Mouse (Mus musculus): ENCODE results near the gene Olfr967. TPM values are rescaled to one million over a fixed set of nuclear protein-coding genes. Genes with fewer than 3 reads are reported as not detected.
"Not testable (repeated sequence)": the region's sequence is repeated elsewhere in the genome, so short reads cannot be mapped to it uniquely, and the experiment has no call there.

Gene Olfr967
- polyA plus RNA-seq (2015; fragmentation: Nextera tagmentation; extraction: Ambion mirVana) = not detected in 2 replicates

GRCm38 (mm10) chr9:39745949-39746348 is at the start of gene Olfr967:
TSS of gene Olfr967 (plus strand) at chr9:39746249.
- Histone ChIP-seq H3K4me1 (no peaks in the 10 kb centered on the region), H3K9ac (no peak within 1 kb of the TSS), H3K4me2 (no peak within 1 kb of the TSS), H3K36me3 (no peaks in the 10 kb centered on the region), H3K4me3 (no peak within 1 kb of the TSS), H3K9me3 (no peaks in the 10 kb centered on the region), H3K27ac (no peak within 1 kb of the TSS), H3K27me3 (no peaks in the 10 kb centered on the region)
- no peak for ATAC-seq (ENCODE audit: borderline replicate concordance, extremely low read depth, low FRiP score, low TSS enrichment)

- H3K4me1 ChIP-seq; H3K9me3 ChIP-seq; H3K4me3 ChIP-seq; H3K9ac ChIP-seq; H3K27me3 ChIP-seq; H3K36me3 ChIP-seq; H3K4me2 ChIP-seq; ATAC-seq (ENCODE audit: borderline replicate concordance, extremely low read depth, low FRiP score, low TSS enrichment); H3K27ac ChIP-seq: not testable (repeated sequence)
- 86% methylated on average over 8 of the region's 8 CpGs for WGBS
These were observed 44.9 kb upstream of the Olfr967 start for GRCm38 (mm10) chr9:39701123-39701522.

GRCm38 (mm10) chr9:39707017-39707416 is 39.0 kb upstream of the Olfr967 start, which contains the start of gene Olfr149:
TSS of gene Olfr149 (minus strand) at chr9:39707117.
- Histone ChIP-seq H3K4me1 (0 out of 2 replicates have a peak, but pooled peaks cover 3% of the 10 kb centered on the region), H3K27me3 (no peaks in the 10 kb centered on the region), H3K9me3 (no peaks in the 10 kb centered on the region), H3K4me2 (no peak within 1 kb of the TSS), H3K27ac (no peak within 1 kb of the TSS), H3K9ac (no peak within 1 kb of the TSS), H3K36me3 (no peaks in the 10 kb centered on the region), H3K4me3 (no peak within 1 kb of the TSS)
- no peak for ATAC-seq (ENCODE audit: borderline replicate concordance, extremely low read depth, low FRiP score, low TSS enrichment)

- H3K27ac ChIP-seq = no peak overlapping the region
- WGBS = 37% methylated on average over 3 of the region's 3 CpGs
- no peak overlapping the region for H3K9ac ChIP-seq
- H3K4me2 ChIP-seq = no peak overlapping the region
- no peaks in the 10 kb centered on the region for H3K9me3 ChIP-seq
- H3K27me3 ChIP-seq = no peaks in the 10 kb centered on the region
- no peak overlapping the region for H3K4me3 ChIP-seq
- ATAC-seq (ENCODE audit: borderline replicate concordance, extremely low read depth, low FRiP score, low TSS enrichment) = peak; percentile 64; the same call in 1 of the 2 replicates
- H3K36me3 ChIP-seq = no peaks in the 10 kb centered on the region
- H3K4me1 ChIP-seq = 0 out of 2 replicates have a peak, but pooled peaks cover 3% of the 10 kb centered on the region
These were observed 37.1 kb upstream of the Olfr967 start for GRCm38 (mm10) chr9:39708958-39709357.

- Histone ChIP-seq H3K4me2 (no peak within 1 kb of the TSS), H3K4me1 (0 out of 2 replicates have a peak, but pooled peaks cover 3% of the 10 kb centered on the region), H3K27me3 (no peaks in the 10 kb centered on the region), H3K9me3 (no peaks in the 10 kb centered on the region), H3K9ac (no peak within 1 kb of the TSS), H3K4me3 (no peak within 1 kb of the TSS), H3K27ac (no peak within 1 kb of the TSS), H3K36me3 (no peaks in the 10 kb centered on the region)
- no peak for ATAC-seq (ENCODE audit: borderline replicate concordance, extremely low read depth, low FRiP score, low TSS enrichment)
These were observed 35.0 kb upstream of the Olfr967 start, which contains the start of gene Olfr965 for GRCm38 (mm10) chr9:39711053-39711452. TSS of gene Olfr965 (plus strand) at chr9:39711353.

- H3K4me2 ChIP-seq = no peak within 1 kb of the TSS
- no peaks in the 10 kb centered on the region for H3K9me3 ChIP-seq
- no peak within 1 kb of the TSS for H3K9ac ChIP-seq
- ATAC-seq (ENCODE audit: borderline replicate concordance, extremely low read depth, low FRiP score, low TSS enrichment) = no peak
- H3K4me1 ChIP-seq = no peaks in the 10 kb centered on the region
- no peak within 1 kb of the TSS for H3K4me3 ChIP-seq
- H3K36me3 ChIP-seq = no peaks in the 10 kb centered on the region
- H3K27ac ChIP-seq = no peak within 1 kb of the TSS
- no peaks in the 10 kb centered on the region for H3K27me3 ChIP-seq
These were observed 15.4 kb upstream of the Olfr967 start, which contains the start of gene Olfr150 for GRCm38 (mm10) chr9:39730678-39731077. TSS of gene Olfr150 (plus strand) at chr9:39730978.

- no peak overlapping the region for H3K4me3 ChIP-seq
- no peak overlapping the region for H3K9ac ChIP-seq
- no peaks in the 10 kb centered on the region for H3K36me3 ChIP-seq
- no peaks in the 10 kb centered on the region for H3K27me3 ChIP-seq
- no peak for ATAC-seq (ENCODE audit: borderline replicate concordance, extremely low read depth, low FRiP score, low TSS enrichment)
- H3K27ac ChIP-seq = no peak overlapping the region
- 81% methylated on average over 1 of the region's 1 CpGs for WGBS
- no peaks in the 10 kb centered on the region for H3K4me1 ChIP-seq
- H3K9me3 ChIP-seq = no peaks in the 10 kb centered on the region
- no peak overlapping the region for H3K4me2 ChIP-seq
These were observed 5.3 kb upstream of the Olfr967 start for GRCm38 (mm10) chr9:39740741-39741140.

GRCm38 (mm10) chr9:39746428-39746827 is 379 bp downstream of the Olfr967 start:
- Histone ChIP-seq H3K4me1 (no peaks in the 10 kb centered on the region), H3K9ac (no peak overlapping the region), H3K27ac (no peak overlapping the region), H3K36me3 (no peaks in the 10 kb centered on the region), H3K4me3 (no peak overlapping the region), H3K4me2 (no peak overlapping the region), H3K27me3 (no peaks in the 10 kb centered on the region), H3K9me3 (no peaks in the 10 kb centered on the region)
- ATAC-seq (ENCODE audit: borderline replicate concordance, extremely low read depth, low FRiP score, low TSS enrichment) = no peak
- 85% methylated on average over 1 of the region's 1 CpGs for WGBS

GRCm38 (mm10) chr9:39783153-39783552 is 37.1 kb downstream of the Olfr967 start, which contains the start of gene Olfr968:
TSS of gene Olfr968 (minus strand) at chr9:39783253.
- WGBS = 69% methylated on average over 1 of the region's 1 CpGs
- no peak within 1 kb of the TSS for H3K9ac ChIP-seq
- H3K4me3 ChIP-seq = no peak within 1 kb of the TSS
- no peaks in the 10 kb centered on the region for H3K27me3 ChIP-seq
- no peaks in the 10 kb centered on the region for H3K4me1 ChIP-seq
- H3K27ac ChIP-seq = no peak within 1 kb of the TSS
- H3K36me3 ChIP-seq = no peaks in the 10 kb centered on the region
- H3K4me2 ChIP-seq = no peak within 1 kb of the TSS
- no peak for ATAC-seq (ENCODE audit: borderline replicate concordance, extremely low read depth, low FRiP score, low TSS enrichment)
- no peaks in the 10 kb centered on the region for H3K9me3 ChIP-seq

- WGBS = 68% methylated on average over 2 of the region's 2 CpGs
- Histone ChIP-seq H3K4me3 (no peak within 1 kb of the TSS), H3K4me2 (no peak within 1 kb of the TSS), H3K9me3 (no peaks in the 10 kb centered on the region), H3K27me3 (no peaks in the 10 kb centered on the region), H3K9ac (no peak within 1 kb of the TSS), H3K4me1 (no peaks in the 10 kb centered on the region), H3K36me3 (no peaks in the 10 kb centered on the region), H3K27ac (no peak within 1 kb of the TSS)
- ATAC-seq (ENCODE audit: borderline replicate concordance, extremely low read depth, low FRiP score, low TSS enrichment) = no peak
These were observed 44.5 kb downstream of the Olfr967 start, which contains the start of gene Olfr969 for GRCm38 (mm10) chr9:39790558-39790957. TSS of gene Olfr969 (plus strand) at chr9:39790945.

Other genes starting within 250 kb of the Olfr967 start
- gene Olfr957, start 230.4 kb upstream of the Olfr967 start, polyA plus RNA-seq (2015; fragmentation: Nextera tagmentation; extraction: Ambion mirVana) = not detected in 2 replicates
- not detected in 2 replicates for gene Olfr958, start 192.2 kb upstream of the Olfr967 start, polyA plus RNA-seq (2015; fragmentation: Nextera tagmentation; extraction: Ambion mirVana)
- not detected in 2 replicates for gene Olfr959, start 170.7 kb upstream of the Olfr967 start, polyA plus RNA-seq (2015; fragmentation: Nextera tagmentation; extraction: Ambion mirVana)
- 8.2 and 10.0 TPM in 2 replicates for gene AW551984, start 141.8 kb upstream of the Olfr967 start, polyA plus RNA-seq (2015; fragmentation: Nextera tagmentation; extraction: Ambion mirVana)
- not detected in 2 replicates for gene Olfr148, start 135.6 kb upstream of the Olfr967 start, polyA plus RNA-seq (2015; fragmentation: Nextera tagmentation; extraction: Ambion mirVana)
- not detected in 2 replicates for gene Olfr960, start 124.9 kb upstream of the Olfr967 start, polyA plus RNA-seq (2015; fragmentation: Nextera tagmentation; extraction: Ambion mirVana)
- gene Olfr961, start 101.2 kb upstream of the Olfr967 start, polyA plus RNA-seq (2015; fragmentation: Nextera tagmentation; extraction: Ambion mirVana) = not detected in 2 replicates
- gene Olfr963, start 79.0 kb upstream of the Olfr967 start, polyA plus RNA-seq (2015; fragmentation: Nextera tagmentation; extraction: Ambion mirVana) = not detected in 2 replicates
- gene Olfr149, start 39.1 kb upstream of the Olfr967 start, polyA plus RNA-seq (2015; fragmentation: Nextera tagmentation; extraction: Ambion mirVana) = not detected in 2 replicates
- not detected in 2 replicates for gene Olfr965, start 34.9 kb upstream of the Olfr967 start, polyA plus RNA-seq (2015; fragmentation: Nextera tagmentation; extraction: Ambion mirVana)
- gene Olfr150, start 15.3 kb upstream of the Olfr967 start, polyA plus RNA-seq (2015; fragmentation: Nextera tagmentation; extraction: Ambion mirVana) = not detected in 2 replicates
- gene Olfr968, start 37.0 kb downstream of the Olfr967 start, polyA plus RNA-seq (2015; fragmentation: Nextera tagmentation; extraction: Ambion mirVana) = not detected in 2 replicates
- gene Olfr969, start 44.7 kb downstream of the Olfr967 start, polyA plus RNA-seq (2015; fragmentation: Nextera tagmentation; extraction: Ambion mirVana) = not detected in 2 replicates
- gene Olfr970, start 62.6 kb downstream of the Olfr967 start, polyA plus RNA-seq (2015; fragmentation: Nextera tagmentation; extraction: Ambion mirVana) = not detected in 2 replicates
- not detected in 2 replicates for gene Olfr971, start 90.6 kb downstream of the Olfr967 start, polyA plus RNA-seq (2015; fragmentation: Nextera tagmentation; extraction: Ambion mirVana)
- gene Olfr972, start 120.2 kb downstream of the Olfr967 start, polyA plus RNA-seq (2015; fragmentation: Nextera tagmentation; extraction: Ambion mirVana) = not detected in 2 replicates
- gene Olfr229, start 161.1 kb downstream of the Olfr967 start, polyA plus RNA-seq (2015; fragmentation: Nextera tagmentation; extraction: Ambion mirVana) = not detected in 2 replicates
- not detected in 2 replicates for gene Olfr974, start 191.3 kb downstream of the Olfr967 start, polyA plus RNA-seq (2015; fragmentation: Nextera tagmentation; extraction: Ambion mirVana)
- gene Olfr975, start 205.8 kb downstream of the Olfr967 start, polyA plus RNA-seq (2015; fragmentation: Nextera tagmentation; extraction: Ambion mirVana) = not detected in 2 replicates
- not detected in 2 replicates for gene Olfr976, start 214.9 kb downstream of the Olfr967 start, polyA plus RNA-seq (2015; fragmentation: Nextera tagmentation; extraction: Ambion mirVana)
- not detected in 2 replicates for gene Olfr978, start 245.9 kb downstream of the Olfr967 start, polyA plus RNA-seq (2015; fragmentation: Nextera tagmentation; extraction: Ambion mirVana)

Data from lung, embryonic 15.5 days (tissue).